In the genomic region with DNA sequence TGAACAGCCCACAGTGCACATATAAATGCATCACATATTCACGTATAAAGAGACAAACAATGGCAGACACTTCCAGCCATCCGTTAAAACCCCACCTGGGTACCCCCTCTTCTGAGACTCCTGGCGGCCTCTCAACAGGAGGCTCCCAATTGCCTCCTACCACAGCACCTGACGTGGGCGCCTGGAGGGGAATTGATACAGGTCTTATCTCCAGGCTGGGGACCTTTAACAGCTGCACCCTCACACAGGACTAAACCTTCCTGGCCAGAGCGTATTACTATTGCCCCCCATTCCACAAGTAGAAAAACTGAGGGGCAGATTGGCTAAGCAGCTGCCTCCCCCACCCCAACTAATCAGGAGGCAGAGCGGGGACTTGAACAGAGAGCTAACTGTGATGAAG, we compare ENCODE assay signal across 21 mouse cellular contexts. TPM values are rescaled to one million over a fixed set of nuclear protein-coding genes. Genes with fewer than 3 reads are reported as not detected.
DNase-seq lines count a peak whose midpoint lies in the region; ATAC-seq lines count a peak whose summit lies in the region.
"Had no signal": no experiment of that assay in that cellular context is flagged by ENCODE, and none has a peak within 500 bp of the region (broad histone marks: within the 10 kb centered on the region; RNA-seq: fewer than 3 reads in every experiment).

No protein-coding gene starts in this region.

- no peak for DNase-seq in forebrain, embryonic 10.5 days (ENCODE audit: extremely low spot score, low spot score)
- DNase-seq in forebrain, embryonic 14.5 days (ENCODE audit: low spot score) = no peak
- DNase-seq in limb, embryonic 10.5 days (ENCODE audit: low spot score) = no peak
- no peak for DNase-seq in liver, embryonic 13.5 days
- no peak for DNase-seq in testis, postnatal 14 days (ENCODE audit: low spot score)
- DNase-seq in adipocyte (ENCODE audit: low spot score) = no peak
- DNase-seq: adrenal gland, postnatal 10 days; B cell, adult 2 months; cerebellum, adult 11-12 months; cerebellum, adult 9-10 months; cerebellum, postnatal 25 days; forebrain, postnatal 0 days; gastrocnemius, postnatal 14 days; heart, postnatal 10 days had no signal

- H3K9me3 ChIP-seq in forebrain, embryonic 10.5 days = no peaks in the 10 kb centered on the region
- no peaks in the 10 kb centered on the region for H3K9me3 ChIP-seq in forebrain, embryonic 14.5 days (replicated peaks; ENCODE audit: control insufficient read depth, low read length)
- no peaks in the 10 kb centered on the region for H3K9me3 ChIP-seq in limb, embryonic 12.5 days
- H3K9me3 ChIP-seq in limb, embryonic 10.5 days (replicated peaks) = no peaks in the 10 kb centered on the region
- H3K9me3 ChIP-seq in liver, embryonic 13.5 days (replicated peaks) = no peaks in the 10 kb centered on the region
- H3K9me3 ChIP-seq: embryonic facial prominence, embryonic 12.5 days; forebrain, embryonic 12.5 days; G1E; hindbrain, embryonic 10.5 days had no signal

- H3K36me3 ChIP-seq in forebrain, embryonic 10.5 days (replicated peaks) = peaks cover 95% of the 10 kb centered on the region
- no peaks in the 10 kb centered on the region for H3K36me3 ChIP-seq in forebrain, embryonic 14.5 days (ENCODE audit: control insufficient read depth, insufficient read depth, low read length)
- H3K36me3 ChIP-seq in limb, embryonic 12.5 days = peaks cover 97% of the 10 kb centered on the region
- H3K36me3 ChIP-seq in limb, embryonic 10.5 days = peaks cover 100% of the 10 kb centered on the region
- H3K36me3 ChIP-seq in liver, embryonic 13.5 days = peaks cover 6% of the 10 kb centered on the region; the same call in 1 of the 2 replicates
- H3K36me3 ChIP-seq: forebrain, embryonic 12.5 days; G1E had no signal

- H3K9ac ChIP-seq in forebrain, embryonic 14.5 days (ENCODE audit: low read length) = no peak overlapping the region
- no peak overlapping the region for H3K9ac ChIP-seq in limb, embryonic 12.5 days (replicated peaks)
- peak overlapping the region; percentile 10 for H3K9ac ChIP-seq in liver, embryonic 13.5 days
- H3K9ac ChIP-seq: embryonic facial prominence, embryonic 12.5 days; forebrain, embryonic 12.5 days; forebrain, postnatal 0 days; hindbrain, embryonic 14.5 days had no signal

- H3K4me3 ChIP-seq in forebrain, embryonic 10.5 days = no peak overlapping the region
- H3K4me3 ChIP-seq in forebrain, embryonic 14.5 days (ENCODE audit: low read depth, low read length) = no peak overlapping the region
- H3K4me3 ChIP-seq in limb, embryonic 12.5 days (replicated peaks) = no peak overlapping the region
- no peak overlapping the region for H3K4me3 ChIP-seq in limb, embryonic 10.5 days
- H3K4me3 ChIP-seq in liver, embryonic 13.5 days (replicated peaks) = no peak overlapping the region
- H3K4me3 ChIP-seq: embryonic facial prominence, embryonic 12.5 days; forebrain, embryonic 12.5 days; hindbrain, embryonic 10.5 days had no signal

- no peak overlapping the region for H3K4me2 ChIP-seq in forebrain, embryonic 14.5 days (ENCODE audit: low read length)
- H3K4me2 ChIP-seq in limb, embryonic 12.5 days = no peak overlapping the region
- no peak overlapping the region for H3K4me2 ChIP-seq in liver, embryonic 13.5 days
- H3K4me2 ChIP-seq: embryonic facial prominence, embryonic 12.5 days; forebrain, embryonic 12.5 days; hindbrain, embryonic 14.5 days had no signal

- H3K27ac ChIP-seq in forebrain, embryonic 10.5 days = 0 out of 2 replicates have a peak overlapping the region, but pooled peaks have one; percentile 20
- no peak overlapping the region for H3K27ac ChIP-seq in forebrain, embryonic 14.5 days (ENCODE audit: low read depth, low read length)
- peak overlapping the region; percentile 29; the same call in 1 of the 2 replicates for H3K27ac ChIP-seq in limb, embryonic 12.5 days
- no peak overlapping the region for H3K27ac ChIP-seq in limb, embryonic 10.5 days
- no peak overlapping the region for H3K27ac ChIP-seq in liver, embryonic 13.5 days
- H3K27ac ChIP-seq: embryonic facial prominence, embryonic 12.5 days; forebrain, embryonic 12.5 days; hindbrain, embryonic 10.5 days; hindbrain, embryonic 14.5 days had no signal

- no peak for ATAC-seq in forebrain, embryonic 14.5 days
- no peak for ATAC-seq in limb, embryonic 12.5 days (ENCODE audit: insufficient number of reproducible peaks, insufficient read depth, low FRiP score, low TSS enrichment, low read depth)
- peak; percentile 57; the same call in 1 of the 2 replicates for ATAC-seq in liver, embryonic 13.5 days (ENCODE audit: low read depth)
- ATAC-seq: CD4-positive, CD25-positive, alpha-beta regulatory T cell, adult 4 months; forebrain, postnatal 0 days had no signal

- WGBS in forebrain, embryonic 10.5 days = 70% methylated on average over 7 of the region's 7 CpGs
- WGBS in forebrain, embryonic 14.5 days = 72% methylated on average over 7 of the region's 7 CpGs
- WGBS in limb, embryonic 12.5 days = 87% methylated on average over 7 of the region's 7 CpGs
- 86% methylated on average over 7 of the region's 7 CpGs for WGBS in limb, embryonic 10.5 days
- 42% methylated on average over 7 of the region's 7 CpGs for WGBS in liver, embryonic 13.5 days (ENCODE audit: insufficient replicate concordance)

- H3K27me3 ChIP-seq in forebrain, embryonic 10.5 days (ENCODE audit: poor library complexity, severe bottlenecking) = no peaks in the 10 kb centered on the region
- no peaks in the 10 kb centered on the region for H3K27me3 ChIP-seq in forebrain, embryonic 14.5 days (replicated peaks; ENCODE audit: control insufficient read depth, insufficient read depth, low read length)
- H3K27me3 ChIP-seq in limb, embryonic 12.5 days = no peaks in the 10 kb centered on the region
- H3K27me3 ChIP-seq in limb, embryonic 10.5 days (ENCODE audit: low read depth, poor library complexity, severe bottlenecking) = no peaks in the 10 kb centered on the region
- no peaks in the 10 kb centered on the region for H3K27me3 ChIP-seq in liver, embryonic 13.5 days
- H3K27me3 ChIP-seq: embryonic facial prominence, embryonic 12.5 days; forebrain, embryonic 12.5 days had no signal

- H3K4me1 ChIP-seq in forebrain, embryonic 10.5 days = peaks cover 52% of the 10 kb centered on the region
- peaks cover 3% of the 10 kb centered on the region; the same call in 1 of the 2 replicates for H3K4me1 ChIP-seq in forebrain, embryonic 14.5 days (ENCODE audit: control insufficient read depth, insufficient read depth, low read length)
- peaks cover 41% of the 10 kb centered on the region for H3K4me1 ChIP-seq in limb, embryonic 12.5 days (replicated peaks)
- peaks cover 45% of the 10 kb centered on the region for H3K4me1 ChIP-seq in limb, embryonic 10.5 days
- peaks cover 20% of the 10 kb centered on the region for H3K4me1 ChIP-seq in liver, embryonic 13.5 days (replicated peaks)

RNA-seq across cellular contexts. Expression of gene Smad6, which starts 18.9 kb away (rescaled TPM):
- polyA plus RNA-seq in forebrain, embryonic 10.5 days (2016; fragmentation: Nextera tagmentation; extraction: Ambion mirVana) = 3.6 and 3.7 TPM in 2 replicates
- 1.8 and 1.9 TPM in 2 replicates for polyA plus RNA-seq in forebrain, embryonic 14.5 days (2014; fragmentation: Nextera tagmentation; extraction: Ambion mirVana)
- 23.5 and 23.9 TPM in 2 replicates for polyA plus RNA-seq in limb, embryonic 12.5 days (2016; fragmentation: Nextera tagmentation; extraction: Ambion mirVana)
- 10.9 and 11.4 TPM in 2 replicates for polyA plus RNA-seq in limb, embryonic 10.5 days (2016; fragmentation: Nextera tagmentation; extraction: Ambion mirVana)
- polyA plus RNA-seq in liver, embryonic 13.5 days (2015; fragmentation: Nextera tagmentation; extraction: Ambion mirVana) = 2.5 and 2.8 TPM in 2 replicates

Comparison
In these comparisons a context has a peak if more than half of its experiments do, and no peak if none do; other contexts are left out.
1. H3K27ac ChIP-seq: peak in forebrain, embryonic 10.5 days (single experiment) and limb, embryonic 12.5 days (single experiment); none in forebrain, embryonic 14.5 days (single experiment), limb, embryonic 10.5 days (single experiment) and liver, embryonic 13.5 days (single experiment).